Mouse (Mus musculus) layer of hippocampus, adult 9-10 months (tissue): ENCODE data around the gene Atp6v1g1.

Experiments
- DNase-seq: peaks from one replicate; pipeline ENCODE4 v3.0.0; 2022; ENCODE audit warnings: low spot score

Atp6v1g1 gene

DNA sequence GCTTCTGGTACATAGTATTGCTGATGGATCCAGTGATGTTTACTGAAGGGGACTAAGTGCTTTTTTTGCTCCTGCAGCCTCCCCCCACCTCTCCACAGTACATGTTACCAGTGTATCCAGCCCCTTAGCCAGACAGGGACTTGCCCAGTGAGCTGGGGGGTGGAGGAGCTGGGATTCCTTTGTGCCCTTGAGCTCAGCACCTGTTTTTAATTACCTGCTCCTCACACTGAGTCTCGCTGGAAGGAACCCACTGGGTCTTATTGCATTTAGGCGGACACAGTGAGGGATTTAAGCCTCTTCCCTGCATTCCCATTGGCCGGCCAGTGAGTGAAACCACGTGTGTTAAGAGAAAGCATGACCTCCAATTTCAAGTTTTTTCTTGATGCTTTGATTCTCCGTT is 38.0 kb downstream of the Atp6v1g1 start:
- no peak for DNase-seq

GRCm38 (mm10) chr4:63585216-63585615 is 40.6 kb downstream of the Atp6v1g1 start:
- no peak for DNase-seq

DNA sequence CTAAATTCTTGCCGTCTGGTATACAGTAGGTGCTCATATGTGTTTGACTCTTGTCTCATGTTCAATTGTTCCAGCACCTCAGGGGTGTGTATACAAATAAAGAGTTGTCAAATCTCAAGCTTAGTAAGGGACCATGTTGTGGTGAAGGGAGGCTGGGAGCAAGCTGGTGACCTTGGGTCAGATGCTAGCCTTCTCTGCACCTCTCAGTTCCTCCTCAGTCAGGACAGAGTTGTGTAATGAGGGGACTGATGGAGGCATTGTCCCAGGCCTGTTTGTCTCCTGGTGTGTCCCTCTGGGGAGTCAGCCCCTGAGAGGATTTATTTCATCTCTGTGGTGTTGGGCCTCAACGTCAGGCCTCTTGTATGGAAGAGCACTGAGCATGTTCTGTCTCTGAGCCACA is 41.7 kb downstream of the Atp6v1g1 start:
- no peak for DNase-seq

GRCm38 (mm10) chr4:63589987-63590386 is 45.4 kb downstream of the Atp6v1g1 start:
- no peak for DNase-seq

GRCm38 (mm10) chr4:63590538-63590937 is 46.0 kb downstream of the Atp6v1g1 start:
- no peak for DNase-seq

DNA sequence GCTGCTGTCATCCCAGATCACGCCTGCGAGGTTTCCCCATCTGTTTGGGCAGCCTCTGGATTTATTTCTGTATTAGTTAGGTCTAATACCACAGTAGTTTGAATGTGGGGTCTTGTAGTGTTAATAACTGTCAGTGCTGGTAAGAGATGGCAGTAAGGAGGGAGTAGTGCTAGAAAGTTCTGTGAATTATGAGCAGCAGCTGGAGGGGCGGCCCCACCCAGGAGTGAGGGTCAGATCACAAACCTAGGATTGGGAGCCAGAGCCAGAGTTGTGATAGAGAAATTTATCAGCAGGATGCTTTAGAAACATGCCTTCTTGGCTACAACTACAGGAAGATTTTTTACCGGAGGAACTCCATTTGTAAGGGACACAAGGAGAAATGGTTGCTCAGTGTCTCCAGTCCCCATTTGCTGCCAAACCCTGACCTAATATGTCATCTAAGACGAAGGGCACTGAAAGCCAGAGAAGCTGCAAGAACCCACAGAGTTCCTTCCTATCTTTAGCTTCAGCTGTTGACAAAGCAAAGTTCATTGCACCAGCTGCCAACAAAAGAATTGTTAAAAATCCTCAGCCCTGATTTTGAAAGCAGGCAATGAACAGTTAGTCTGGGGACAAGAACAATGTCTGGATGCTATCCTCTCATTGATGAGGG is 50.0 kb downstream of the Atp6v1g1 start:
- DNase-seq: no peak

GRCm38 (mm10) chr4:63595259-63595658 is 50.7 kb downstream of the Atp6v1g1 start:
- no peak for DNase-seq

DNA sequence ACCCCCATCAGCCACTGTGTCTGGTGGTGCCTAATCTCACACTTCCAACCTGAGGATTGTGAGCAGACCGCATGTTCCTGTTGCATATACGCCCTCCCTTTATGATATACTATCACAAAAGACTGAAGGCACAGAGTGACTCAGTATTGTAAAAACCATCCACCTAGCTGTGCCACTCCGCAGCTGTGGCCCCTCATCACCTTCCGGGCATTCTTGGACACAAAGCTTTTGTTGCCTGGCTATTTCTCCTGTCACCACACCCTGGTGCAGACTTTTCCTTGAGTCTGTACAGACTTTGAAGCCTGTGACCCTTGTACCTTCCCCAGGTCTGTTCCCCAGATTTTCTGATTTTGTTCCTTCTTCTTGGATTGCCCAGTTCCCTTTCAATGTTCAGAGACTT is 51.4 kb downstream of the Atp6v1g1 start:
- DNase-seq: no peak
